Mouse (Mus musculus): ENCODE data around the gene Emc3. TPM values are rescaled to one million over a fixed set of nuclear protein-coding genes. Genes with fewer than 3 reads are reported as not detected.

Emc3 gene
- polyA plus RNA-seq, 1 experiment: 33.5 TPM

DNA sequence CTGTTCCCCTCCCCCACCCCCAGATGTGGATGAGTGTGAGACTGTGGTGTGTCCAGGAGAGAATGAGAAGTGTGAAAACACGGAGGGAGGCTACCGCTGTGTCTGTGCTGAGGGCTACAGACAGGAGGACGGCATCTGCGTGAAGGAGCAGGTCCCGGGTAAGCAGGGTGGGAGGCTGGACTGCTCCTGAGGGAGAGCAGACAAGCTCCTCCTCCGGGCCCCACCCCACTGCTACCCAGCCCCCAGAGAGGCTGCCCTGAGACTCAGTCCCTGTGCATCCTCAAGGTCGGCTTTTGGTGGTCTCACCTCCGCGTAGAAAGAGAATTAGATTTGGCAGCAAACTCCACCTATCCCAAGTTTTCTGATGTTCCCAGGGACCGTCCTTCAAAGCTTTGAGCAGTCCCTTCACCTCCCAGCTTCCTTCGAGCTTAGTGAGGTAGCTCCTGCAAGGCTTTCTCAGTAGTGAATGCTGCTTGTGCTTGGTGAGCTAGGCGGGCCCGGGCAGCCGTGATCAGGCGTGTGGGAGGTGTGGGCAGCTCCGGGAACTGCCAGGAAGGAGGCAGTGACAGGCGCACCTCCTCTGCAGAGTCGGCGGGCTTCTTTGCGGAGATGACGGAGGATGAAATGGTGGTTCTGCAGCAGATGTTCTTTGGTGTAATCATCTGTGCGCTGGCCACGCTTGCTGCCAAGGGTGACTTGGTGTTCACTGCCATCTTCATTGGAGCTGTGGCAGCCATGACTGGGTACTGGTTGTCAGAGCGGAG is 39.2 kb downstream of the Emc3 start:
- H3K4me3 ChIP-seq (ENCODE audit: low read depth, low read length): peak overlapping the region; percentile 20
- H3K4me1 ChIP-seq (ENCODE audit: control insufficient read depth, insufficient read depth, low read length): peaks cover 8% of the 10 kb centered on the region
- no peak overlapping the region for H3K9ac ChIP-seq (ENCODE audit: low read depth, poor library complexity, severe bottlenecking)
- H3K27me3 ChIP-seq (ENCODE audit: control insufficient read depth, insufficient read depth, low read length, poor library complexity, severe bottlenecking): no peaks in the 10 kb centered on the region
- no peaks in the 10 kb centered on the region for H3K36me3 ChIP-seq (ENCODE audit: control insufficient read depth, insufficient read depth, low read length, poor library complexity, severe bottlenecking)
- TF ChIP-seq POLR2A (IDR thresholded peaks at IDR 0.05; ENCODE audit: insufficient read depth, low read length): no peak
- no peak for TF ChIP-seq CTCF (IDR thresholded peaks at IDR 0.05; ENCODE audit: low read depth, low read length)
- TF ChIP-seq EP300 (IDR thresholded peaks at IDR 0.05; ENCODE audit: insufficient read depth, low read depth, low read length): no peak
- no peaks in the 10 kb centered on the region for H3K9me3 ChIP-seq (replicated peaks; ENCODE audit: control insufficient read depth, insufficient read depth, low read length, poor library complexity, severe bottlenecking)
- H3K27ac ChIP-seq (ENCODE audit: insufficient read depth, low read length): no peak overlapping the region

DNA sequence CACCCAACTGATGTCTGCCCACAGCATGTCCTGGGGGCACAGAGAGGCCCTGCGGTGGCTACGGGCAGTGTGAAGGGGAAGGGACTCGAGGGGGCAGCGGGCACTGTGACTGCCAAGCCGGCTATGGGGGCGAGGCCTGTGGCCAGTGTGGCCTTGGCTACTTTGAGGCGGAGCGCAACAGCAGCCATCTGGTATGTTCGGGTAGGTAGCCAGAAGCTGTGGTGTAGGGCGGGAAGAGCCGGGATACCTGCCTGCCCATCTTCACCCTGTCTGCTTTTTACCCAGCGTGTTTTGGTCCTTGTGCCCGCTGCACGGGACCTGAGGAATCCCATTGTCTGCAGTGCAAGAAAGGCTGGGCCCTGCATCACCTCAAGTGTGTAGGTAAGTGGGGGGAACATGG is 42.0 kb downstream of the Emc3 start:
- TF ChIP-seq POLR2A (IDR thresholded peaks at IDR 0.05; ENCODE audit: insufficient read depth, low read length): no peak
- no peak for TF ChIP-seq EP300 (IDR thresholded peaks at IDR 0.05; ENCODE audit: insufficient read depth, low read depth, low read length)
- Histone ChIP-seq H3K27me3 (ENCODE audit: control insufficient read depth, insufficient read depth, low read length, poor library complexity, severe bottlenecking) (no peaks in the 10 kb centered on the region), H3K4me3 (ENCODE audit: low read depth, low read length) (no peak overlapping the region), H3K4me1 (ENCODE audit: control insufficient read depth, insufficient read depth, low read length) (peaks cover 8% of the 10 kb centered on the region), H3K27ac (ENCODE audit: insufficient read depth, low read length) (no peak overlapping the region), H3K36me3 (ENCODE audit: control insufficient read depth, insufficient read depth, low read length, poor library complexity, severe bottlenecking) (no peaks in the 10 kb centered on the region), H3K9me3 (replicated peaks; ENCODE audit: control insufficient read depth, insufficient read depth, low read length, poor library complexity, severe bottlenecking) (no peaks in the 10 kb centered on the region), H3K9ac (ENCODE audit: low read depth, poor library complexity, severe bottlenecking) (no peak overlapping the region)

GRCm38 (mm10) chr6:113487125-113487576 is 44.3 kb downstream of the Emc3 start:
- Histone ChIP-seq H3K4me1 (ENCODE audit: control insufficient read depth, insufficient read depth, low read length) (peaks cover 8% of the 10 kb centered on the region), H3K9ac (ENCODE audit: low read depth, poor library complexity, severe bottlenecking) (peak overlapping the region; percentile 19), H3K36me3 (ENCODE audit: control insufficient read depth, insufficient read depth, low read length, poor library complexity, severe bottlenecking) (no peaks in the 10 kb centered on the region), H3K9me3 (replicated peaks; ENCODE audit: control insufficient read depth, insufficient read depth, low read length, poor library complexity, severe bottlenecking) (no peaks in the 10 kb centered on the region), H3K27me3 (ENCODE audit: control insufficient read depth, insufficient read depth, low read length, poor library complexity, severe bottlenecking) (no peaks in the 10 kb centered on the region), H3K4me3 (ENCODE audit: low read depth, low read length) (no peak overlapping the region), H3K27ac (ENCODE audit: insufficient read depth, low read length) (peak overlapping the region; percentile 81)
- no peak for TF ChIP-seq CTCF (IDR thresholded peaks at IDR 0.05; ENCODE audit: low read depth, low read length)
- peak; percentile 76 for TF ChIP-seq EP300 (IDR thresholded peaks at IDR 0.05; ENCODE audit: insufficient read depth, low read depth, low read length)

DNA sequence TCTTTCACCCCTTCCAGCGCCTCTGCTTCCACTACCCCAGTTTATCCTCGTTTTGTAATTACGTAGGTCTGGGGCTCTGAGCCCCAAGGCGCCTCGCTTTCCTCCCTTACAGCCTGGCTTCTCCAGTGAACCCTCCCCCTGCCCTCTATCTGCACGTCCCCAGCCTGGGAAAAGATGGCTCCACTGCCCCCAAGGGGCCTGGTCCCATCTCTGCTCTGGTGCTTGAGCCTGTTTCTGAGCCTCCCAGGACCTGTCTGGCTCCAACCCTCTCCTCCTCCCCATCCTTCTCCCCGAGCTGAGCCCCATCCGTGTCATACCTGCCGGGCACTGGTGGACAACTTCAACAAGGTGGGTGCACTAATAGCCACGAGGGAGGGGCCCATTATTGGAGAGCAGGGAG is 47.7 kb downstream of the Emc3 start:
- Histone ChIP-seq H3K9me3 (replicated peaks; ENCODE audit: control insufficient read depth, insufficient read depth, low read length, poor library complexity, severe bottlenecking) (no peaks in the 10 kb centered on the region), H3K4me1 (ENCODE audit: control insufficient read depth, insufficient read depth, low read length) (peaks cover 8% of the 10 kb centered on the region), H3K4me3 (ENCODE audit: low read depth, low read length) (peak overlapping the region; percentile 64), H3K36me3 (ENCODE audit: control insufficient read depth, insufficient read depth, low read length, poor library complexity, severe bottlenecking) (no peaks in the 10 kb centered on the region), H3K27me3 (ENCODE audit: control insufficient read depth, insufficient read depth, low read length, poor library complexity, severe bottlenecking) (no peaks in the 10 kb centered on the region), H3K9ac (ENCODE audit: low read depth, poor library complexity, severe bottlenecking) (peak overlapping the region; percentile 70), H3K27ac (ENCODE audit: insufficient read depth, low read length) (peak overlapping the region; percentile 81)
- TF ChIP-seq POLR2A (IDR thresholded peaks at IDR 0.05; ENCODE audit: insufficient read depth, low read length) (no peak), CTCF (IDR thresholded peaks at IDR 0.05; ENCODE audit: low read depth, low read length) (no peak), EP300 (IDR thresholded peaks at IDR 0.05; ENCODE audit: insufficient read depth, low read depth, low read length) (no peak)

DNA sequence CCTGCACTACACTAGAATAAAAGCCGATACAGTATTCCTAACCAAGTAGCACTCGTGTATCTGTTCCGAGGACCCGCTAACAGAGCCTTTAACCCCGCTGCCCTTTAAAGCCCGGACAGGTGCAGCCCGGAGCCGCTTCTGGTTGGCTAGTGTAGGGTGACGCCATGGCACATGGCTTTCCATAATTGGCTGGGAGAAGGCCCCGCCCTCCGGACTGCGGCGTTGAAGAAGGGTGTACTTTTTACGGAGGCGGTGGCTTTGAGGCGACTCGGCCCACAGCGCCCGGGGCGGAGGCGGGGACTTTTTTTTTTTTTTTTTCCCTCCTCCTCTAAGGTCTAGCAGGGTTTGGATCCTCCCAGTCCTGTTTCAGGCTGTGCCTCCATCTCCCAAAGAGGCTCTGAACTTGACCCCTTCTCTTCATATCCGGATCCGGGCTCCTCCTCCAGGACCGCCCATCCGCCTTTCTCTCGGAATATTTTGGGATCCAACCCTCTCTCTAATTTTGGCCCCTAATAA is 48.3 kb downstream of the Emc3 start, which contains the start of gene Creld1:
TSS of gene Creld1 (plus strand) at position 198 of the 516 bp plus-strand sequence.
- Histone ChIP-seq H3K9me3 (replicated peaks; ENCODE audit: control insufficient read depth, insufficient read depth, low read length, poor library complexity, severe bottlenecking) (no peaks in the 10 kb centered on the region), H3K27ac (ENCODE audit: insufficient read depth, low read length) (peak within 1 kb of the TSS; percentile 81), H3K27me3 (ENCODE audit: control insufficient read depth, insufficient read depth, low read length, poor library complexity, severe bottlenecking) (no peaks in the 10 kb centered on the region), H3K4me3 (ENCODE audit: low read depth, low read length) (peak within 1 kb of the TSS; percentile 87), H3K36me3 (ENCODE audit: control insufficient read depth, insufficient read depth, low read length, poor library complexity, severe bottlenecking) (no peaks in the 10 kb centered on the region), H3K4me1 (ENCODE audit: control insufficient read depth, insufficient read depth, low read length) (peaks cover 7% of the 10 kb centered on the region), H3K9ac (ENCODE audit: low read depth, poor library complexity, severe bottlenecking) (peak within 1 kb of the TSS; percentile 70)
- no peak for TF ChIP-seq CTCF (IDR thresholded peaks at IDR 0.05; ENCODE audit: low read depth, low read length)
- peak; percentile 73 for TF ChIP-seq POLR2A (IDR thresholded peaks at IDR 0.05; ENCODE audit: insufficient read depth, low read length)
- no peak for TF ChIP-seq EP300 (IDR thresholded peaks at IDR 0.05; ENCODE audit: insufficient read depth, low read depth, low read length)

GRCm38 (mm10) chr6:113482477-113483099 is 48.9 kb downstream of the Emc3 start:
- Histone ChIP-seq H3K9ac (ENCODE audit: low read depth, poor library complexity, severe bottlenecking) (peak overlapping the region; percentile 51), H3K27ac (ENCODE audit: insufficient read depth, low read length) (peak overlapping the region; percentile 60)

More at GRCm38 (mm10) chr6:113482477-113483099, 48.9 kb downstream of the Emc3 start:
- no peaks in the 10 kb centered on the region for H3K36me3 ChIP-seq (ENCODE audit: control insufficient read depth, insufficient read depth, low read length, poor library complexity, severe bottlenecking)
- H3K4me1 ChIP-seq (ENCODE audit: control insufficient read depth, insufficient read depth, low read length): peaks cover 2% of the 10 kb centered on the region
- H3K9me3 ChIP-seq (replicated peaks; ENCODE audit: control insufficient read depth, insufficient read depth, low read length, poor library complexity, severe bottlenecking): no peaks in the 10 kb centered on the region
- no peak for TF ChIP-seq EP300 (IDR thresholded peaks at IDR 0.05; ENCODE audit: insufficient read depth, low read depth, low read length)
- TF ChIP-seq CTCF (IDR thresholded peaks at IDR 0.05; ENCODE audit: low read depth, low read length): no peak
- TF ChIP-seq POLR2A (IDR thresholded peaks at IDR 0.05; ENCODE audit: insufficient read depth, low read length): no peak
- H3K27me3 ChIP-seq (ENCODE audit: control insufficient read depth, insufficient read depth, low read length, poor library complexity, severe bottlenecking): no peaks in the 10 kb centered on the region
- H3K4me3 ChIP-seq (ENCODE audit: low read depth, low read length): peak overlapping the region; percentile 87

All from ES-Bruce4 (cell line).